Mouse (Mus musculus) lung, postnatal 14 days (tissue): ENCODE results near the gene Krt7.

Experiments
- DNase-seq: peaks from one replicate; pipeline ENCODE4 v3.0.0; 2021

The Krt7 gene

GRCm38 (mm10) chr15:101410775-101411174 is at the start of gene Krt7:
Gene Krt7 (plus strand): TSS chr15:101411043.
- peak; percentile 67 for DNase-seq

GRCm38 (mm10) chr15:101362393-101363010 is 48.3 kb upstream of the Krt7 start:
- DNase-seq: no peak

GRCm38 (mm10) chr15:101363933-101364332 is 46.9 kb upstream of the Krt7 start:
- DNase-seq: no peak

GRCm38 (mm10) chr15:101364425-101364824 is 46.4 kb upstream of the Krt7 start:
- DNase-seq: peak; percentile 33

- no peak for DNase-seq
Observed at GRCm38 (mm10) chr15:101364891-101365671, 45.8 kb upstream of the Krt7 start.

GRCm38 (mm10) chr15:101365721-101366120 is 45.1 kb upstream of the Krt7 start:
- DNase-seq: no peak

GRCm38 (mm10) chr15:101366482-101366881 is 44.4 kb upstream of the Krt7 start:
- no peak for DNase-seq

- DNase-seq: no peak
Observed at GRCm38 (mm10) chr15:101366926-101367325, 43.9 kb upstream of the Krt7 start.

- no peak for DNase-seq
Observed at GRCm38 (mm10) chr15:101367497-101367896, 43.3 kb upstream of the Krt7 start.

GRCm38 (mm10) chr15:101368015-101368414 is 42.8 kb upstream of the Krt7 start:
- no peak for DNase-seq

GRCm38 (mm10) chr15:101368502-101369381 is 42.1 kb upstream of the Krt7 start:
- DNase-seq: no peak

GRCm38 (mm10) chr15:101369382-101370100 is 41.3 kb upstream of the Krt7 start:
- DNase-seq: peak; percentile 38

GRCm38 (mm10) chr15:101370101-101370911 is 40.5 kb upstream of the Krt7 start, which contains the start of gene Krt80:
Gene Krt80 (minus strand): TSS chr15:101370162.
- peak; percentile 95 for DNase-seq

- peak; percentile 54 for DNase-seq
Observed at GRCm38 (mm10) chr15:101371141-101371985, 39.5 kb upstream of the Krt7 start.

GRCm38 (mm10) chr15:101372131-101372977 is 38.5 kb upstream of the Krt7 start:
- peak; percentile 41 for DNase-seq

GRCm38 (mm10) chr15:101373286-101373898 is 37.5 kb upstream of the Krt7 start:
- no peak for DNase-seq

GRCm38 (mm10) chr15:101374879-101375278 is 36.0 kb upstream of the Krt7 start:
- peak; percentile 78 for DNase-seq

GRCm38 (mm10) chr15:101375956-101376775 is 34.7 kb upstream of the Krt7 start:
- DNase-seq: no peak

GRCm38 (mm10) chr15:101376776-101377061 is 34.1 kb upstream of the Krt7 start:
- no peak for DNase-seq
